Mouse (Mus musculus): Measurements from ENCODE around the gene Gm9844.

Gene Gm9844

DNA sequence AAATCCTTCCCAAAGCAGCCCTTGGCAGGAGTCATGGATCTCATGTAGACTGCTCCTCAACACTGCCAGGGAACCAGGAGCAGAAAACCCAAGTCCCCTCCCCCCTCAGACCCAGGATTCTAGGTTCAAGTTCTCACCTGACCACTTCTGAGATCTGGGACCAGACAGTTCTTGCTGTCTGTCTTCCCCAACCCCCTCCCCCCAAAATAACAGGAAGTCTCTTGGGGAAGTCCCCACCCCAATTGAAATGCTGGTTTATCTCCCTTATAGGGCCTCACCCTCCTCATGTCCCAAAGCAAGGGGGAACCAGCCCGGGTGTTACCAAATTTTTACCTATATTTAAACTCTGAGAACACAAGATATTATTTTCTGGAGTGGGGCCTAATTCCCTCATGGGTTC lies 39.8 kb downstream of the Gm9844 start:
- peak; percentile 40 for DNase-seq (ENCODE audit: low spot score)

DNA sequence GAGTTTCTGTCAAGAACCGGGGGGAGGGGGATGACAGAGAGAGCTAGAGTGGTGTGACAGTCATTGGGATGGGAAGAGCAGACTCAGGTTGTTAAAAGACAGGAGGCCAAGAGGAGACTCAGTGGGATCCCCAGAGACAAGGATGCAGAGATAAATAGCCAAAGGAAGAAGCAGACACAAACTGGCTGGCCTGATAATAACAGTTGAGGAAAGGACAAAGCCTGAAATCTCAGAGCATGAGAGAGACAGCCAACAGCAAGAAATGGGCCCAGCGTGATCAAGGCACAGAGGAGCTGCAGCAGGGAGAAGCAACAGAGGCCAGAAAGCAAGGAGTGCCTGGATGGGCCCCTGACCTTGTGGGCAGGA lies 40.2 kb downstream of the Gm9844 start:
- no peak for DNase-seq (ENCODE audit: low spot score)

DNA sequence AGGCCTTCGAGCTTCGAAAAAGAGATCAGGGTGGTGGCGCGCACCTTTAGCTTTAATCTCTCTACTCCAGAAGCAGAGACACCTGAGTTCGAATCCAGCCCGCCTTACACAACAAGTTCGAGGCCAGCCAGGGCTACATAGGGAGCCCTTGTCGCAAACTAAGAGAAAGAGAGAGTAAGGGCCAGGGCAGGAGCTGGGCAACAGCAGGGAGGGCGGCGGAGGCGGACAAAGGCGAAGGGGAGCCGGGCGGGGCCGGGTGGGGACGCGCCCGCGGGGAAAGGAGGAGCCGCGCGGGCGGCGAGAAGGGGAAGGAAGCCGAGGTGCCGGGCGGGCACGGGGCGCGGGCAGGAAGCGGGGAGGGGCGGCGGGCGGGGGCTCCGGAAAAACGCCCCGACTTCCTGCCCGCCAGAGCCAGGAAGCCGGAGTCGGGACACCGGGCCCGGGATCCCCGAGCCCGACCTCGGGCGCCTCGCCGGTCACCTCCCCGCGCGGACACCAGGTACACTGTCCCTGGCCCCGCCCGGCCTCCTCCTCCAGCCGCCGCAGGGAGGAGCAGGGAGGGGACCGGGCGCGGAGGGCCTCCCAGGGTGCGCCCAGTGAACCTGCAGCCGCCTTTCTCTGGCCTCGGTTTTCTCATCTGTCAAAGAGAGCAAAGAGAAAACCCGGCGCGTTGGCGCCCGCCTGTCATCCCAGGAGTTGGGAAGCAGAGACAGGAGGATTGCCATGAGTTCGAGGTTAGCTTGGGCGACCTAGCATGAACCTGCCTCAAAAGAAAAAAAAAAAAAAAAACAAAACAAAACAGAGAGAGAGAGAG lies 40.8 kb downstream of the Gm9844 start, which contains the start of gene Arhgef1:
Arhgef1 (plus strand) TSS at position 283 of the 814 bp plus-strand sequence.
- DNase-seq (ENCODE audit: low spot score) = peak; percentile 77

DNA sequence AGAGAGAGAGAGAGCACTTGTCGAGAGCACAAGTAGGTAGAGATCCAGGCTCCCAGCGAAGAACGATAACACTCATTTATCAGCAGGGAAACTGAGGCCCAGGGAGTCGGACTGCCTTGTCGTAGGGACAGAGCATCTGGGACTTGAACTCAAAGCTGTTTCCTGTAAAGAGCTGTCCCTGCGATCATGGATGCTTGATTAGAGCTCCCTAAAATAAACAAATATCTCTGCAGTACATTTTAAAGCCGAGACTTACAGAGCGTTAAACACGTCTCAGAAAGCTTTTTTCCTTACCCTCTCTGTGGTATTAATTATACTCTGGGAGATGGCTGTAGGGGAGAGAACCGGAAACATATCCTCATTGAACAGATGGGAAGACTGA lies 41.4 kb downstream of the Gm9844 start:
- no peak for DNase-seq (ENCODE audit: low spot score)

DNA sequence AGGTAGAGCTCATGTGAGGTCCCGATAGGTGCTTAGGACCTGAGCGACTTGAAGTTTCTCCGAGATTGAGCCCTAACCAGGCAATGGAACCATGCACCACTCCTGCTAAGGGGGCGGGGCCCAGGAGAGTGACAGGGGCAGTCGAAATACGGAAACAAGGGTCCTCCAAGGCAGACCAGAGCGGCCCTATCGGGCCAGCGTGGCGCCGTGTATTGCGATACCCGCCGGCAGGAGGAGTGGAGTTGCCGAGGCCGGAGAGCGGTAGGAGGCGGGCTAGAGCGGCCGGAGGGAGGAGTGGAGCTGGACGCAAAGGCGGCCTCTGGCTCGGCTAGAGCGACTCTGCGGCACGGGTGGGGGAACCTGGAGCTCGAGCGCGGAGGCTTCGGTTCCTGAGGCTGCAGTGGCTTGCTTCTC lies 42.1 kb downstream of the Gm9844 start:
- DNase-seq (ENCODE audit: low spot score) = peak; percentile 99

DNA sequence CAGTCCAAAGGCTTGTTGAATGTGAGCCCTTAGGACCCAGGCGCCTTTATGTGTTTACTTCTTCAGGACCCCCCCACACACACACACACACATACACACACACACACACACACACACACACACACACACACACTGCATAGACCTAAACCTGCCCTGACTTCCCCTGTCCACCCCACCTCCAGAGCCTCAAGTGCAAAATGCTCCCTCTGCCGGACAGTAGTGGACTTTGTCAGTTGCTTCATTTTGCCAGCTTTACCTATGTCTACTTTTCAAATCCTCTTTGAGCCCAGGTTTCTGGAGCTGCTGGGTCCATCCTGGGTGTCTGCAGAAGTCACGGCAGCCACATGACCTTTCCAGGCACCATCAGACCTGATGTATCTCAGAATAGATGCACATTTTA lies 42.9 kb downstream of the Gm9844 start:
- peak; percentile 76 for DNase-seq (ENCODE audit: low spot score)

DNA sequence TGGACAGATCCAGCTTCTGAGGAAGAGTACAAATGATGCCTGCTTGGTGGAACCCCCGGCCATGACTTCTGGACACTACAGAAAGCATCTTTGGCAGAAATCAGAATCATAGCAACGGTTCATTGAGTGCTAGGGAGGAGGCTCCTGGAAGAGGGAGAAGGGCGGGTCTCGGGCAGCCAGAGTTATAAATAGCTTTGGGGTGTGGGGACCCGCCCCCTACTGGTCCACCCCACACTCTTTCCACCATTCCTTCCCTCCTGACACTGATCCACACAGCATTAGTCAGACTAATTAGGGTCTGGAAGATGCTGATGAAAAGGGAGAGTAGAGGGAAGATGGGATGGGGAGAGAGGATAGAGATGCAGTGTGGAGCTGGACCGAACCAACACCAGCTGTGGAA lies 44.5 kb downstream of the Gm9844 start:
- DNase-seq (ENCODE audit: low spot score) = no peak

DNA sequence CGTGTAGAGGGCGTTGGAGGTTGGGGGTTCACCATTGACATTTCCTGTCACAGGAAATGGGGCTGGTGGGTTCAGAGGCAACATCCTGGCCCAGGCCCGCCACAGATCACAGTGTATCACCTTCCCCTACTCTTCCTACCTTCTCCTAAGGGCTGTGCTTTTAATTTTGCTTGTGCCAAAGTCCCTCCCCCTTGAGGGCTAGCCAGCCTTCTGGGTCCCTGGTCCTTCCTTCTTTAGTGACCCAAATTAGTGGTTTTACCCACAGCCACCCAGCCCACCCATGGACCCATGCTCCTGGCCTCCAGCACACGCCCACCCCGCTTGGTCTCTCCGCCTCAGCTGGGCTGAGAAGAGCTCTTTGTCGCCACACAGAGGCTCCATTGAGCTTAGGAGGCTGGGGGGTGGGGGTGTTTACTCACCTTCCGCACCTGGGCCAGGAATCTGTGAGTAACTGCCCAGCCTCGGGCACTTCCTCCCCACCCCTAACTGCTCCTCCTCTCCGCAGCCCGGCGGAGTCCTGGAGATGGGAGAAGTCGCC lies 45.3 kb downstream of the Gm9844 start:
- peak; percentile 79 for DNase-seq (ENCODE audit: low spot score)
